Mouse (Mus musculus) cerebellum, adult 2 months (tissue): ENCODE measurements around the gene Ctso. TPM values are rescaled to one million over a fixed set of nuclear protein-coding genes. Genes with fewer than 3 reads are reported as not detected.
A peak's percentile ranks its signal among the peaks of the same experiment; 100 is the strongest.

Experiments
- DNase-seq, 2 experiments: peaks; one replicate each; pipeline ENCODE4 v3.0.0; 2021
- H3K27ac ChIP-seq: fragments of 200-500 bp; 2 replicates; pipeline ENCODE4 v1.5.1; 2012; ENCODE audit warnings: low read length, control low read depth, inconsistent platforms; ENCODE audit not compliant: insufficient read depth
- H3K27me3 ChIP-seq: fragments of 200-500 bp; 2 replicates; pipeline ENCODE4 v1.6.1; 2012; ENCODE audit warnings: inconsistent platforms, mild to moderate bottlenecking, low read length, moderate library complexity; ENCODE audit not compliant: control insufficient read depth, insufficient read depth
- H3K4me1 ChIP-seq: fragments of 200-500 bp; 2 replicates; pipeline ENCODE4 v1.6.1; 2011; ENCODE audit warnings: low read length; ENCODE audit not compliant: control insufficient read depth, insufficient read depth
- H3K4me3 ChIP-seq: fragments of 200-500 bp; replicated peaks from 2 replicates; pipeline ENCODE3; 2011; ENCODE audit warnings: mild to moderate bottlenecking, low read depth, low read length, control low read depth; ENCODE audit not compliant: insufficient read depth
- CTCF ChIP-seq: fragments of 200-500 bp; IDR thresholded peaks from 2 replicates; pipeline ENCODE4 v1.5.1; 2011; ENCODE audit warnings: low read depth, mild to moderate bottlenecking, control low read depth, low read length, moderate library complexity, borderline replicate concordance; ENCODE audit not compliant: insufficient read depth
- POLR2A ChIP-seq: fragments of 200-500 bp; IDR thresholded peaks from 2 replicates; pipeline ENCODE4 v1.6.1; 2011; ENCODE audit warnings: low read length, control low read depth, borderline replicate concordance; ENCODE audit not compliant: insufficient read depth
- WGBS: fragments of 180-500 bp; shearing (Covaris S2); methylation state at CpG from one replicate; pipeline ENCODE4 v1.1.7; 2018; 5-methylcytosine and 5-hydroxymethylcytosine counted together
- polyA plus RNA-seq: library from polyadenylated mRNA; depleted of rRNA; stranded (reverse); fragments of >200 nt; gene quantifications from 2 replicates; pipeline ENCODE4 v1.2.3, GENCODE M21; 2012; rRNA removed

Gene Ctso
- 18.9 and 19.4 TPM in 2 replicates for polyA plus RNA-seq

DNA sequence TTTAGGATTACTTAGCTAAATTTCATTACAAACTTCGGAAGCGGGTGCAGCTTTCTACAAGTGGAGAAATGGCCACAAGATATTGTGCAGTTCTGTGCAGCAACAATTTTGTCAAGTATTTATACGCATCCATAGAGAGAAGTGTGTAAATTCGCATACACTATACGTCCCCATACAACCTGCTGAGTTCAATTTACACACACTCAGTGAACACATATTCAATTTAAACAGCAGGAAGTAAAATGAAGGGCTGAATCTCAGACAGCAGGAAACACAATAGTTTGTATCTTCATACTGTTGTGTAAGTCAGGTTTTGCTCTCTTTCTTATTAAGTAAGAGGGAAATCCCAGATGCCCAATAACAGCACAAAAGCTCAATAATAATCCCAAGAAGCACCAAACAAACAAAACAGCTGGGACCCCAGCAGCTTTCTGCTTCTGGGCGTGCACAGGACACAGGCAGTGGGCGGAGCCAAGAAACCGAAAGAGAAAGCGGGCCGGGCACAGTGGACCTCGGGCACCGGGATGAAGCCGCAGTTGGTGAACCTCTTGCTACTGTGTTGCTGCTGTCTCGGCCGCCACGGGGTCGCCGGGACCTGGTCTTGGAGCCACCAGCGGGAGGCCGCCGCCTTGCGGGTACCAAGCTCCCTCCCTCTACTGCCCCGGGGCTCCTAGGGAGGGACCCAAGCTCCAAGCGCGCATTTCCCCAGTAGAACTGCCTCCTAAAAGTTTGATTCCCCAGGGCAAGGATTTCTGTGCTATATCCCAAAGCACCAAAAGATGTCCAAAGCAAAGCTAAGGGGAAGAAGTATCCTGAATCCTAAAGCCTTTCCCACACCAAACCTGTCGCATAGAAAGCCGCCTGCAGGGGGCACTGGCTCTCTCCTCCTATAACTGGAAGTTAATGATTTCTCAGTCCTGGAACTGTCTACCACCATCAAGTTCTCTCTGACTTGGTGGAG, at the start of gene Ctso:
TSS of gene Ctso (plus strand) at position 461 of the 961 bp plus-strand sequence.
- 8% methylated on average over 27 of the region's 27 CpGs for WGBS

DNA sequence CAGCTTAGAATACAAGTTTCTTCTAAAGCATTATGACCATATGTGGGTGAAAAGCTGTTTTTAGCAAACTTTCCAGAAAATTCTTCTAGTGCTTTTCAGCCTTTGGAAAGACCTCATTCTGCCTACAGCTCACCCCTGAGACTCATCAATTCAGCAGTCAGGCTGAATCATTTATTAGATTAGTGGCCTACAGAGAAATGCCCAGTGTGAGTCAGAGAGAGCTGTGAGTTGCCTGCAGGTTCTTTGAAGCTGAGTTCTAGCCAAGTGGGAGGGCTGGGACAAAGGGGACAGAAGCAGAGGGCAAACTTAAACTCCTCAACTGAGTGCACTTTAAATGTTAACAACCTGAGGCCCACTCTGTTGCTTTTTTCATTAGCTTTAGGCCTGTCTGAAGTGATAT, 48.5 kb upstream of the Ctso start:
- H3K27ac ChIP-seq: no peak overlapping the region
- no peaks in the 10 kb centered on the region for H3K27me3 ChIP-seq
- TF ChIP-seq CTCF (no peak), POLR2A (no peak)
- no peak overlapping the region for H3K4me3 ChIP-seq
- no peak for DNase-seq
- no peaks in the 10 kb centered on the region for H3K4me1 ChIP-seq

More for the DNA sequence above, at the start of gene Ctso:
- H3K4me3 ChIP-seq: peak within 1 kb of the TSS; percentile 90
- 0 out of 2 replicates have a peak, but pooled peaks cover 2% of the 10 kb centered on the region for H3K4me1 ChIP-seq
- DNase-seq: peak; percentile 78 to 86
- peak within 1 kb of the TSS; percentile 90 for H3K27ac ChIP-seq
- no peak for TF ChIP-seq POLR2A
- TF ChIP-seq CTCF: peak; percentile 75
- no peaks in the 10 kb centered on the region for H3K27me3 ChIP-seq

DNA sequence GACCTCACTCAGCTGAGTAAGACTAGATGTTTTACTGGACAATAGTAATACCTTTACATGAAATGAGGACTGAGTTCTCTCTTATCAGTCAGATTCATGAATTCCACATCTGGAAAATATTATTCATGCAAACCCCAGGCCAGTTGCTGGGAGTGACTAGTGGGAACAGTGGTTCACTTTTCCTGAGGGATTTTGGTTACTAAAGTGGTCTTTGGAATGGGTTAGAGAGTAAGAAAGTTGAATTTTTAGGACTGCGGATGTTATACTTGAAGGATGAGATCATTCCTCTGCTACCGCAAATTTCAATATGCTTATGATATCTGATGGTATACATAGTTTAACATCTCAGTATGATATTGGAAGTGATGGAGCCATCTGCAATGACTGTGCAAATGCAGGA, 46.8 kb upstream of the Ctso start:
- no peak overlapping the region for H3K4me3 ChIP-seq
- H3K27me3 ChIP-seq: no peaks in the 10 kb centered on the region
- WGBS: 97% methylated on average over 2 of the region's 2 CpGs
- TF ChIP-seq CTCF (no peak), POLR2A (no peak)
- DNase-seq: no peak
- no peak overlapping the region for H3K27ac ChIP-seq
- no peaks in the 10 kb centered on the region for H3K4me1 ChIP-seq

DNA sequence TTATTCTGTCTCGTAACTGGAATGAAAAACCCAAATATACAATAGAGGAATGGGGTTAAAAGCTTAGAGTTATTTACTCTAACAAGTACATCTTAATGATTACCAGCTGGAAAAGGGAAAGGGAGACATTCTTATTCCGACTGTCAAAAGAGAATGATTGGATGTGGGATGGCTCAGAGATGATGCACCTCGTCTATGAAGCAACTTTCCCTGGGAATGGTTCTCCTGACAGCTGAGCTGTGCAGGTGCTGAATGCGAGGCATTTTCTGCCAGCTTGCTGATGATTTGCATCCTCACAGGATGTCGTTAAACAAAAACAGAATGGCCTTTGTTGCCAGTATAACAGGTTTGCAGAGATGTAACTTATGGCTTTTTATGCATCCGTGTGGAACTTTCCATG, 43.3 kb upstream of the Ctso start:
- Histone ChIP-seq H3K27ac (no peak overlapping the region), H3K4me3 (no peak overlapping the region), H3K4me1 (no peaks in the 10 kb centered on the region), H3K27me3 (no peaks in the 10 kb centered on the region)
- no peak for DNase-seq
- 76% methylated on average over 6 of the region's 6 CpGs for WGBS
- TF ChIP-seq CTCF (no peak), POLR2A (no peak)

DNA sequence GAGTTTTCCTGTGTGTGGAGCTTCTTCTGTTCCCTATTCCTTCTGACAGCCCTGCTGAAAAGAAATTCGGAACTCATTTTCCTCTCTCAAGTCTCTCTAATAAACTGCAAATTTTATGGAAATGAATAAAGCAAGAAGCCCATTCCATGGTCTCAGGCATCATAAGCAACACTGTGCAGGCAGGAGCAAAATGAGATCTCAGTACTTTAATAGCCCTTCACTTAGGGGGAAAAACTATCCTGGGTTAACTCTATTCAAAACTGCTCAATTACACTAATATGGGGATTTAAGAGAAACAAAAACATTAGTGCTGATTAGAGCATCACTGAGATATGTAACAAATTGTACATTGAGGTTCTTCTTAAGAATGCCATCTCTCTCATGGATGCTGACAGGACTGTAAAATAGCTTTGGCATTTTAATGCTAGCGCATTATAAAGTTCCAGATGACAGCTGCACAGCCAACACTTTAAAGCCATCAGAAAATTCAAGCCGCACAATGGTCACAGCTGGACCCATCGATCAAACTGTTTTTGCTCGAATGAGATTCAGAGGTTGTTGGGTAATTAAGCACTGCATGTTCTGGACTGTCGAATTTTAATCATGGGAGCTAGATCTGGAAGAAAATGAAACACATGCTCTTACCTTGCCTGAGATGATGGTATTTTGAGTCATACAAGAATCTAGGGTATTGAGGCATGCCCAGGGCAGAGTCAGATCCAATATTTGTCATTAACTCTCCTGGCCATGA, 21.9 kb upstream of the Ctso start:
- WGBS: 14% methylated on average over 6 of the region's 6 CpGs
- H3K27ac ChIP-seq: no peak overlapping the region
- no peak for DNase-seq
- no peaks in the 10 kb centered on the region for H3K27me3 ChIP-seq
- no peaks in the 10 kb centered on the region for H3K4me1 ChIP-seq
- TF ChIP-seq POLR2A: no peak
- no peak for TF ChIP-seq CTCF
- no peak overlapping the region for H3K4me3 ChIP-seq

DNA sequence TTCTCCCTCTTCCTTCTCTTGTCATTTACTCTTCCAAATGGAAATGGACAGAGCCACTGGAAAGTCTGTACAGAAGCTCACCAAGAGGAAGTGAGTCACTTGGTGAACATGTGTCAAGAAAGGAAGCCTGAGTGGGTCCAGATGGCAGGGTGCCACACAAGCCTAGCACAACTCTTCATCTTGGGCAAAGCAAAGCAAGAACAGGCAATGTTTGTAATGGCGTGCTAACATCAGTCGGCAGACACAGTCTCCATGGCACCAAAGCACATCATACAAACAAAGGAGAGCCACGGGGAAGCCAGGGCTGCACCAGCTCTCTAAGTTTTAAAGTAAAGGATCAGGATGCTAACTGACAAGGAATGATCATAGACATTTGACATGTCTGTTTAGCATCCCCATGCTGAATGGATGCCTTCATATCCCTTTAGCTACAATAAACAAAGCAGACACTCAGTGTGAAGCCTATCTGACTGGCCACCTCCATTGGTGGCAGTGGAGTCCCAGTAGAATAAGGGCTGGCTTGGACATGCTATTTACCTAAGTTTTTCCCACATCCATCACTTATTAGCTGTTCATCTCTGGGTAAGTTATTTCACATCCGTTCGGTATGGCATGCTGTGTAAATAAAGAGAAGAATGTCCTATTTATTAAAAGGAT, 16.2 kb upstream of the Ctso start:
- TF ChIP-seq CTCF (no peak), POLR2A (no peak)
- Histone ChIP-seq H3K4me3 (no peak overlapping the region), H3K27ac (no peak overlapping the region), H3K4me1 (no peaks in the 10 kb centered on the region; the same call in 1 of the 2 replicates), H3K27me3 (no peaks in the 10 kb centered on the region)
- DNase-seq: no peak
- WGBS: 35% methylated on average over 5 of the region's 5 CpGs

DNA sequence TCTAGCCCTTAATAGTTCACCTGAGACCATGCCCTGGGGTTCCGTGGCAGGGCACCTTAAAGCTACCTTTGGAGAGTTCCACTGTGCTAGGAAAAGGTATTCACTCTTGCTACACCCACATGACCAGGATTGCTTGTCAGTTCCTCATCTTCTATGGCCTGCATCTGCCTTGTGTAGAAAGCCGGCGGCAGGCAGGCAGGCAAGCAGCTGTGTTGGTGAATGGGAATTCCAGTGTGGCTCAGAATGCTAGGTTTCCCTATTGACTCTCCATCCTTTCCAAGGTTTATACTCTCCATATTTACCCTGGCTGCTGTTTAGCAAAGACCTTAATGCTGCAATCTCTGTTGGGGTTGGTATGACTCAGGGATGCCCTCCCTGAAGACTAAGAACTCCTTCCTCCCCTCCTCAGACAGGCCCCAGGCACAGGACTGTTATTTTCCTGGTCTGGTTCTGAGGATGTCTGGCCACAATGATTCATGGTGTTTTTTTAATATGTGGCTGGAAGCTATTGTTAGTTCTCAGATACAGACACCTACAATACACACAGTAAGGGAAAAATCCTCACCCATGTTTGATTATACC, 15.0 kb upstream of the Ctso start:
- TF ChIP-seq POLR2A (no peak), CTCF (no peak)
- 79% methylated on average over 3 of the region's 3 CpGs for WGBS
- Histone ChIP-seq H3K4me1 (no peaks in the 10 kb centered on the region; the same call in 1 of the 2 replicates), H3K27ac (no peak overlapping the region), H3K4me3 (no peak overlapping the region), H3K27me3 (no peaks in the 10 kb centered on the region)
- DNase-seq: no peak
